Mouse (Mus musculus): ENCODE measurements at regions not wholly inside any gene's neighbourhood (a gene's known extent, or its start where the extent isn't known, plus 50 kb on each side); places are given as distances from the start of the nearest gene placed in this dataset.

GRCm38 (mm10) chr10:3652522-3652921 lies 87.6 kb upstream of the Plekhg1 start:
- ATAC-seq (ENCODE audit: insufficient read depth, low FRiP score), result peak; percentile 50; the same call in 1 of the 2 replicates
- WGBS, result 48% methylated on average over 3 of the region's 3 CpGs
- no peaks in the 10 kb centered on the region for H3K9me3 ChIP-seq (replicated peaks; ENCODE audit: control insufficient read depth, low read length)
- H3K27ac ChIP-seq (ENCODE audit: low read length), result no peak overlapping the region
- H3K9ac ChIP-seq (ENCODE audit: low read length), result no peak overlapping the region
- no peak overlapping the region for H3K4me2 ChIP-seq (ENCODE audit: low read depth, low read length)
- no peak overlapping the region for H3K4me3 ChIP-seq (replicated peaks; ENCODE audit: low read length)
- no peaks in the 10 kb centered on the region for H3K27me3 ChIP-seq (ENCODE audit: control insufficient read depth, insufficient read depth, low read length)
- H3K36me3 ChIP-seq (ENCODE audit: control insufficient read depth, insufficient read depth, low read length), result no peaks in the 10 kb centered on the region
- H3K4me1 ChIP-seq (ENCODE audit: control insufficient read depth, insufficient read depth, low read length), result no peaks in the 10 kb centered on the region

GRCm38 (mm10) chr10:3656081-3656480 lies 84.1 kb upstream of the Plekhg1 start:
- WGBS, result 87% methylated on average over 3 of the region's 3 CpGs
- no peak overlapping the region for H3K4me3 ChIP-seq (replicated peaks; ENCODE audit: low read length)
- no peaks in the 10 kb centered on the region for H3K27me3 ChIP-seq (ENCODE audit: control insufficient read depth, insufficient read depth, low read length)
- no peak overlapping the region for H3K4me2 ChIP-seq (ENCODE audit: low read depth, low read length)
- H3K27ac ChIP-seq (ENCODE audit: low read length), result no peak overlapping the region
- no peaks in the 10 kb centered on the region for H3K36me3 ChIP-seq (ENCODE audit: control insufficient read depth, insufficient read depth, low read length)
- no peak for ATAC-seq (ENCODE audit: insufficient read depth, low FRiP score)
- H3K9ac ChIP-seq (ENCODE audit: low read length), result no peak overlapping the region
- H3K4me1 ChIP-seq (ENCODE audit: control insufficient read depth, insufficient read depth, low read length), result no peaks in the 10 kb centered on the region
- H3K9me3 ChIP-seq (replicated peaks; ENCODE audit: control insufficient read depth, low read length), result no peaks in the 10 kb centered on the region

GRCm38 (mm10) chr10:3662156-3662555 lies 78.0 kb upstream of the Plekhg1 start:
- Histone ChIP-seq H3K4me2 (ENCODE audit: low read depth, low read length) (no peak overlapping the region), H3K27ac (ENCODE audit: low read length) (no peak overlapping the region), H3K4me1 (ENCODE audit: control insufficient read depth, insufficient read depth, low read length) (no peaks in the 10 kb centered on the region), H3K9ac (ENCODE audit: low read length) (no peak overlapping the region), H3K36me3 (ENCODE audit: control insufficient read depth, insufficient read depth, low read length) (no peaks in the 10 kb centered on the region), H3K4me3 (replicated peaks; ENCODE audit: low read length) (no peak overlapping the region), H3K9me3 (replicated peaks; ENCODE audit: control insufficient read depth, low read length) (no peaks in the 10 kb centered on the region), H3K27me3 (ENCODE audit: control insufficient read depth, insufficient read depth, low read length) (no peaks in the 10 kb centered on the region)
- WGBS, result 83% methylated on average over 2 of the region's 2 CpGs
- no peak for ATAC-seq (ENCODE audit: insufficient read depth, low FRiP score)

- WGBS, result 51% methylated on average over 1 of the region's 1 CpGs
- no peak for ATAC-seq (ENCODE audit: insufficient read depth, low FRiP score)
These were observed 77.6 kb upstream of the Plekhg1 start for GRCm38 (mm10) chr10:3662571-3662970.

GRCm38 (mm10) chr10:3663296-3663695 lies 76.9 kb upstream of the Plekhg1 start:
- H3K4me1 ChIP-seq (ENCODE audit: control insufficient read depth, insufficient read depth, low read length), result no peaks in the 10 kb centered on the region
- no peak for ATAC-seq (ENCODE audit: insufficient read depth, low FRiP score)
- H3K27ac ChIP-seq (ENCODE audit: low read length), result no peak overlapping the region
- no peaks in the 10 kb centered on the region for H3K36me3 ChIP-seq (ENCODE audit: control insufficient read depth, insufficient read depth, low read length)
- H3K4me3 ChIP-seq (replicated peaks; ENCODE audit: low read length), result no peak overlapping the region
- no peaks in the 10 kb centered on the region for H3K27me3 ChIP-seq (ENCODE audit: control insufficient read depth, insufficient read depth, low read length)
- H3K4me2 ChIP-seq (ENCODE audit: low read depth, low read length), result no peak overlapping the region
- H3K9me3 ChIP-seq (replicated peaks; ENCODE audit: control insufficient read depth, low read length), result no peaks in the 10 kb centered on the region
- H3K9ac ChIP-seq (ENCODE audit: low read length), result no peak overlapping the region

More at GRCm38 (mm10) chr10:3662571-3662970, 77.6 kb upstream of the Plekhg1 start:
- H3K27me3 ChIP-seq (ENCODE audit: control insufficient read depth, insufficient read depth, low read length), result no peaks in the 10 kb centered on the region
- no peaks in the 10 kb centered on the region for H3K9me3 ChIP-seq (replicated peaks; ENCODE audit: control insufficient read depth, low read length)
- no peaks in the 10 kb centered on the region for H3K4me1 ChIP-seq (ENCODE audit: control insufficient read depth, insufficient read depth, low read length)
- no peak overlapping the region for H3K9ac ChIP-seq (ENCODE audit: low read length)
- no peak overlapping the region for H3K27ac ChIP-seq (ENCODE audit: low read length)
- H3K36me3 ChIP-seq (ENCODE audit: control insufficient read depth, insufficient read depth, low read length), result no peaks in the 10 kb centered on the region
- no peak overlapping the region for H3K4me2 ChIP-seq (ENCODE audit: low read depth, low read length)
- H3K4me3 ChIP-seq (replicated peaks; ENCODE audit: low read length), result no peak overlapping the region

- Histone ChIP-seq H3K9me3 (replicated peaks; ENCODE audit: control insufficient read depth, low read length) (no peaks in the 10 kb centered on the region), H3K4me1 (ENCODE audit: control insufficient read depth, insufficient read depth, low read length) (no peaks in the 10 kb centered on the region), H3K36me3 (ENCODE audit: control insufficient read depth, insufficient read depth, low read length) (no peaks in the 10 kb centered on the region), H3K27me3 (ENCODE audit: control insufficient read depth, insufficient read depth, low read length) (no peaks in the 10 kb centered on the region), H3K4me2 (ENCODE audit: low read depth, low read length) (no peak overlapping the region), H3K27ac (ENCODE audit: low read length) (no peak overlapping the region), H3K9ac (ENCODE audit: low read length) (no peak overlapping the region), H3K4me3 (replicated peaks; ENCODE audit: low read length) (no peak overlapping the region)
- 53% methylated on average over 2 of the region's 2 CpGs for WGBS
- ATAC-seq (ENCODE audit: insufficient read depth, low FRiP score), result no peak
These were observed 55.7 kb upstream of the Plekhg1 start for GRCm38 (mm10) chr10:3684481-3684880.

Data from stomach, embryonic 16.5 days (tissue).